Comparison of ENCODE assay signal across 9 mouse cellular contexts in genomic region chr14:30353291-30354126, GRCm38 (mm10).
DNase-seq lines count a peak whose midpoint lies in the region; ATAC-seq and TF ChIP-seq lines count a peak whose summit lies in the region.
"Had no signal": no experiment of that assay in that cellular context is flagged by ENCODE, and none has a peak within 500 bp of the region (broad histone marks: within the 10 kb centered on the region; RNA-seq: fewer than 3 reads in every experiment).

No protein-coding gene starts in this region.

- H3K4me3 ChIP-seq in kidney, embryonic 15.5 days (replicated peaks) = peak overlapping the region; percentile 66
- peak overlapping the region; percentile 100 for H3K4me3 ChIP-seq in cerebellum, adult 2 months (replicated peaks; ENCODE audit: insufficient read depth, low read depth, low read length)
- H3K4me3 ChIP-seq in limb, embryonic 10.5 days = peak overlapping the region; percentile 58

- peaks cover 39% of the 10 kb centered on the region for H3K27me3 ChIP-seq in kidney, embryonic 15.5 days
- H3K27me3 ChIP-seq in cerebellum, adult 2 months (ENCODE audit: control insufficient read depth, insufficient read depth, low read length) = no peaks in the 10 kb centered on the region
- peaks cover 70% of the 10 kb centered on the region for H3K27me3 ChIP-seq in limb, embryonic 10.5 days (ENCODE audit: low read depth, poor library complexity, severe bottlenecking)

- H3K4me2 ChIP-seq in kidney, embryonic 15.5 days = peak overlapping the region; percentile 95

- WGBS in kidney, embryonic 15.5 days = under 1% methylated on average over 72 of the region's 114 CpGs
- 10% methylated on average over 107 of the region's 114 CpGs for WGBS in cerebellum, adult 2 months
- WGBS in limb, embryonic 10.5 days = 20% methylated on average over 114 of the region's 114 CpGs

- TF ChIP-seq POLR2A in cerebellum, adult 2 months (IDR thresholded peaks at IDR 0.05; ENCODE audit: borderline replicate concordance, insufficient read depth, low read length) = no peak

- peak overlapping the region; percentile 60 for H3K9ac ChIP-seq in kidney, embryonic 15.5 days

- H3K9me3 ChIP-seq in kidney, embryonic 15.5 days (replicated peaks) = no peaks in the 10 kb centered on the region
- H3K9me3 ChIP-seq in limb, embryonic 10.5 days (replicated peaks) = no peaks in the 10 kb centered on the region

- no peak for TF ChIP-seq CTCF in cerebellum, adult 2 months (IDR thresholded peaks at IDR 0.05; ENCODE audit: borderline replicate concordance, insufficient read depth, low read depth, low read length)

- no peak for DNase-seq in kidney, adult 11 months
- DNase-seq in cerebellum, adult 2 months = peak; percentile 41 to 63
- peak; percentile 73 for DNase-seq in limb, embryonic 10.5 days (ENCODE audit: low spot score)
- DNase-seq in naive thymus-derived CD4-positive, alpha-beta T cell, adult 2 months (ENCODE audit: low read depth) = peak; percentile 20

- peak; percentile 75 for ATAC-seq in kidney, embryonic 15.5 days (replicated peaks; ENCODE audit: low FRiP score)
- peak; percentile 32 for ATAC-seq in CD4-positive, CD25-positive, alpha-beta regulatory T cell, adult 4 months
- ATAC-seq in granulocyte monocyte progenitor cell, adult 5-6 weeks (replicated peaks; ENCODE audit: poor library complexity, severe bottlenecking) = peak; percentile 40; the same call in 1 of the 2 replicates
- ATAC-seq in monocyte, adult 5-6 weeks (replicated peaks; ENCODE audit: insufficient number of reproducible peaks, low FRiP score, low TSS enrichment, poor library complexity, severe bottlenecking) = no peak
- ATAC-seq: Patski had no signal

- H3K27ac ChIP-seq in kidney, embryonic 15.5 days = 0 out of 2 replicates have a peak overlapping the region, but pooled peaks have one; percentile 18
- H3K27ac ChIP-seq in cerebellum, adult 2 months (ENCODE audit: insufficient read depth, low read length) = no peak overlapping the region
- peak overlapping the region; percentile 88 for H3K27ac ChIP-seq in limb, embryonic 10.5 days

- H3K36me3 ChIP-seq in kidney, embryonic 15.5 days = no peaks in the 10 kb centered on the region
- H3K36me3 ChIP-seq in limb, embryonic 10.5 days = no peaks in the 10 kb centered on the region

- H3K4me1 ChIP-seq in kidney, embryonic 15.5 days = peaks cover 20% of the 10 kb centered on the region
- H3K4me1 ChIP-seq in cerebellum, adult 2 months (ENCODE audit: control insufficient read depth, insufficient read depth, low read length) = peaks cover 9% of the 10 kb centered on the region
- peaks cover 27% of the 10 kb centered on the region for H3K4me1 ChIP-seq in limb, embryonic 10.5 days
